In genomic region chr10:45668266-45668665, GRCm38 (mm10) we compare ENCODE assay signal across 21 mouse cellular contexts.
"Had no signal": no experiment of that assay in that cellular context is flagged by ENCODE, and none has a peak within 500 bp of the region (broad histone marks: within the 10 kb centered on the region; RNA-seq: fewer than 3 reads in every experiment).

No protein-coding gene starts in this region.

- H3K4me3 ChIP-seq: heart, adult 2 months; heart, embryonic 10.5 days; heart, embryonic 12.5 days; hindbrain, embryonic 10.5 days; hindbrain, embryonic 12.5 days; intestine, embryonic 15.5 days; left cerebral cortex, adult 2 months; limb, embryonic 13.5 days; limb, embryonic 15.5 days; liver, embryonic 13.5 days had no signal

- H3K27me3 ChIP-seq: heart, embryonic 12.5 days; hindbrain, embryonic 12.5 days; intestine, embryonic 15.5 days; limb, embryonic 13.5 days; limb, embryonic 15.5 days; liver, embryonic 13.5 days had no signal

- DNase-seq: gastrocnemius, postnatal 14 days; gastrocnemius, postnatal 36 days; heart, adult 11 months; heart, adult 2 months; heart, postnatal 10 days; heart, postnatal 4 days; kidney, adult 18-20 months; kidney, adult 8-10 months; kidney, postnatal 10 days; kidney, postnatal 25 days; kidney, postnatal 4 days; liver, embryonic 13.5 days had no signal

- H3K36me3 ChIP-seq: hindbrain, embryonic 12.5 days; intestine, embryonic 15.5 days had no signal

- H3K27ac ChIP-seq: heart, adult 2 months; heart, embryonic 10.5 days; hindbrain, embryonic 10.5 days; hindbrain, embryonic 12.5 days; hindbrain, embryonic 14.5 days; intestine, embryonic 15.5 days; left cerebral cortex, adult 2 months; limb, embryonic 13.5 days; limb, embryonic 15.5 days; liver, embryonic 13.5 days had no signal

- H3K4me1 ChIP-seq: heart, embryonic 10.5 days; heart, embryonic 12.5 days; hindbrain, embryonic 12.5 days; intestine, embryonic 15.5 days; limb, embryonic 13.5 days; limb, embryonic 15.5 days; liver, embryonic 13.5 days had no signal

- H3K9me3 ChIP-seq: heart, embryonic 10.5 days; heart, embryonic 12.5 days; intestine, embryonic 15.5 days; limb, embryonic 15.5 days; liver, embryonic 13.5 days had no signal
